Mouse (Mus musculus) ovary, postnatal 14 days (tissue): ENCODE data around the gene Myod1.
A peak's percentile ranks its signal among the peaks of the same experiment; 100 is the strongest.

Source experiments
- DNase-seq: peaks from one replicate; pipeline ENCODE4 v3.0.0; 2022; ENCODE audit warnings: low spot score

Gene Myod1

GRCm38 (mm10) chr7:46376172-46377007, at the start of gene Myod1:
TSS of gene Myod1 (plus strand) at chr7:46376474.
- DNase-seq: no peak

GRCm38 (mm10) chr7:46327896-46328295, 48.4 kb upstream of the Myod1 start:
- no peak for DNase-seq

- DNase-seq: no peak
Measured at GRCm38 (mm10) chr7:46337397-46337796, 38.9 kb upstream of the Myod1 start.

GRCm38 (mm10) chr7:46339818-46340217, 36.5 kb upstream of the Myod1 start:
- DNase-seq: no peak

- DNase-seq: no peak
Measured at GRCm38 (mm10) chr7:46340295-46340694, 36.0 kb upstream of the Myod1 start.

- DNase-seq: no peak
Measured at GRCm38 (mm10) chr7:46341471-46341870, 34.8 kb upstream of the Myod1 start.

- DNase-seq: no peak
Measured at GRCm38 (mm10) chr7:46347692-46348091, 28.6 kb upstream of the Myod1 start.

GRCm38 (mm10) chr7:46348813-46349212, 27.5 kb upstream of the Myod1 start:
- no peak for DNase-seq

GRCm38 (mm10) chr7:46350119-46350702, 26.1 kb upstream of the Myod1 start:
- DNase-seq: no peak

GRCm38 (mm10) chr7:46352748-46353147, 23.5 kb upstream of the Myod1 start:
- no peak for DNase-seq

GRCm38 (mm10) chr7:46353216-46353615, 23.1 kb upstream of the Myod1 start:
- DNase-seq: no peak

GRCm38 (mm10) chr7:46353875-46354274, 22.4 kb upstream of the Myod1 start:
- DNase-seq: no peak

GRCm38 (mm10) chr7:46361776-46362175, 14.5 kb upstream of the Myod1 start:
- no peak for DNase-seq

GRCm38 (mm10) chr7:46364154-46364553, 12.1 kb upstream of the Myod1 start:
- DNase-seq: no peak

GRCm38 (mm10) chr7:46365810-46366209, 10.5 kb upstream of the Myod1 start:
- DNase-seq: no peak

GRCm38 (mm10) chr7:46371104-46371503, 5.2 kb upstream of the Myod1 start:
- DNase-seq: no peak

GRCm38 (mm10) chr7:46377008-46377346, 703 bp downstream of the Myod1 start:
- DNase-seq: no peak

- DNase-seq: no peak
Measured at GRCm38 (mm10) chr7:46378123-46378522, 1.8 kb downstream of the Myod1 start.

- peak; percentile 40 for DNase-seq
Measured at GRCm38 (mm10) chr7:46378983-46379382, 2.7 kb downstream of the Myod1 start.

- DNase-seq: no peak
Measured at GRCm38 (mm10) chr7:46380625-46381024, 4.4 kb downstream of the Myod1 start.

GRCm38 (mm10) chr7:46387430-46387829, 11.2 kb downstream of the Myod1 start:
- DNase-seq: no peak

GRCm38 (mm10) chr7:46389456-46390085, 13.3 kb downstream of the Myod1 start:
- no peak for DNase-seq

- DNase-seq: no peak
Measured at GRCm38 (mm10) chr7:46390226-46390625, 14.0 kb downstream of the Myod1 start.
